Mouse (Mus musculus): ENCODE measurements around the gene Ift122. TPM values are rescaled to one million over a fixed set of nuclear protein-coding genes. Genes with fewer than 3 reads are reported as not detected.
A peak's percentile ranks its signal among the peaks of the same experiment; 100 is the strongest.

Gene Ift122
- 2.9 and 3.0 TPM in 2 replicates for polyA plus RNA-seq (2015; fragmentation: Nextera tagmentation; extraction: Ambion mirVana)

DNA sequence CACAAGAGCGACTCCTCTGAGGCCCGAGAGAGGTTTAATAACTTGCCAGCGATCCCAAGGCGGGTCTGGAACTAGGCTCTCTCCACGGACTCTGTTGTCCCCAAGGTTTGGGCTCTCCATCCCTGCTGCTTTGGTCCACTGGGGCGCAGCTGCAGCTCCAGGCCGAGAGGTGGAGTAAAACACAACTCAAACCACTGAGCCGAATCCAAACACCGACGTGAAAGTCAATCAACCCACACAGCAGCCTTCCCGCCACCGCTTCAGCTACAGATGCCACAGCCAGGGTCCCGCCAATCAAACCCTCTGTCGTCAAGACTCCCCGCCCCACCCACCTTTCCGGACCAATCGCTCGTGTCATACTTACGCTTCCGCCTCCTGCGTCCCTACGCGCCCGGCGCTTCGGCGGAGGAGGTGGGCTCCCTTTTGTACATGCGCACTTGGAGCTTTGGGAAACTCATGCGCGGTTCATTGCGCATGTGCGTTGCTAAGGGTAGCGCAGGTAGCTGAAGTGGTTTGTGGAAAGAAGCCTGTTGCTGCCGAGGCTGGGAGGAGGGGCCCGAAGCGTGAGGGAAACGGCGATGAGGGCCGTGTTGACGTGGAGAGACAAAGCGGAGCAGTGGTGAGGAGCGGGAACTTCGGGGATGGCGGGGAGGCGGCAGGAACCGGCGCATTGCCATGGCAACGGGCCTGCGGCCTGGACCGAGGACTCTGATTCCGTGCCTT is at the start of gene Ift122, which contains the start of gene Mbd4:
Gene Ift122, plus strand, starts transcription at position 380 of the 723 bp plus-strand sequence.
Gene Mbd4, minus strand, starts transcription at position 281 of the 723 bp plus-strand sequence.
- WGBS (ENCODE audit: insufficient replicate concordance), result under 1% methylated on average over 51 of the region's 51 CpGs
- peaks cover 22% of the 10 kb centered on the region for H3K36me3 ChIP-seq

GRCm38 (mm10) chr6:115803541-115804382 is 49.5 kb upstream of the Ift122 start:
- peak; percentile 47 for ATAC-seq (ENCODE audit: low read depth)
- H3K27ac ChIP-seq, result peak overlapping the region; percentile 61

More for the DNA sequence above, at the start of gene Ift122, which contains the start of gene Mbd4:
- DNase-seq (peak; percentile 99), ATAC-seq (ENCODE audit: low read depth) (peak; percentile 99)
- Histone ChIP-seq H3K27ac (peak within 1 kb of the TSS; percentile 93), H3K9me3 (replicated peaks) (no peaks in the 10 kb centered on the region), H3K27me3 (no peaks in the 10 kb centered on the region), H3K4me2 (peak within 1 kb of the TSS; percentile 77), H3K4me1 (replicated peaks) (peaks cover 32% of the 10 kb centered on the region), H3K4me3 (replicated peaks) (peak within 1 kb of the TSS; percentile 69), H3K9ac (peak within 1 kb of the TSS; percentile 75)

DNA sequence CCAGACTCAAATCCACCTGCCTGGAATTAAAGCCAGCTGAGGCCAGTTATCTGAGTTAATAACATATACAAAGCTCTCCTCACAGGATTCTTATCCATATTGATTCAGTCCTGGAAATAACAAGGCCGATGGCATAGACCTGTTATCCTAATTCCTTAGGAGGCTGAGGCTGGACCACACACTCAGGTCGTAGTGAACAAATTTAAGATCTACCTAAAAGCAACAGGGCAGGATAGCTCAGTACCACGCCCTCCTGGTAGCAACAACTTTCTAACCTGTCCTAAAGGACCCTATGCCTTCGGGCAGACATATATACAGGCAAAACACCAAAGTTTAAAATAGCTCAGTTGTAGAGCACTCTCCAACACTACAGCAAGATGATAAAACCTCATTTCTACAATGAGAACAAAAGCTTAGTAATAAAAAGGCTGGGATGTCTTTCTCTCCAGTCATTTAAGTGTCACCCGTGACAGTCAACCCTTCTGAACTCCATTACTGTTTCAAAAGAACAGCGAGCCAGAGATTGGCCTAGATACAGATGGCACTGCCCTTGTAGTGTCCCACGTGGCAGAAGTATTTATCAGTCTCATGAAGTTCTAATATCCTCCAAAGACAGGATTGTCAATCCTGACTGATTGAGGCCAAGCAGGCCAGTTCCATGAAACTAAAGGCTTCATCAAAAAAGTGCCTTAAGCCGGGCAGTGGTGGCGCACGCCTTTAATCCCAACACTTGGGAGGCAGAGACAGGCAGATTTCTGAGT is 48.7 kb upstream of the Ift122 start:
- no peaks in the 10 kb centered on the region for H3K9me3 ChIP-seq (replicated peaks)
- H3K9ac ChIP-seq, result no peak overlapping the region
- H3K36me3 ChIP-seq, result peaks cover 72% of the 10 kb centered on the region
- no peaks in the 10 kb centered on the region for H3K27me3 ChIP-seq
- H3K4me2 ChIP-seq, result no peak overlapping the region
- WGBS (ENCODE audit: insufficient replicate concordance), result 52% methylated on average over 10 of the region's 10 CpGs
- peaks cover 40% of the 10 kb centered on the region for H3K4me1 ChIP-seq (replicated peaks)
- H3K27ac ChIP-seq, result no peak overlapping the region; the same call in 1 of the 2 replicates
- H3K4me3 ChIP-seq (replicated peaks), result no peak overlapping the region
- DNase-seq, result no peak
- no peak for ATAC-seq (ENCODE audit: low read depth)

More at GRCm38 (mm10) chr6:115803541-115804382, 49.5 kb upstream of the Ift122 start:
- peaks cover 79% of the 10 kb centered on the region for H3K36me3 ChIP-seq
- WGBS (ENCODE audit: insufficient replicate concordance), result 46% methylated on average over 16 of the region's 16 CpGs
- DNase-seq, result peak; percentile 41
- no peaks in the 10 kb centered on the region for H3K27me3 ChIP-seq
- no peak overlapping the region for H3K4me3 ChIP-seq (replicated peaks)
- H3K9me3 ChIP-seq (replicated peaks), result no peaks in the 10 kb centered on the region
- peaks cover 35% of the 10 kb centered on the region for H3K4me1 ChIP-seq (replicated peaks)
- H3K4me2 ChIP-seq, result no peak overlapping the region
- H3K9ac ChIP-seq, result no peak overlapping the region

DNA sequence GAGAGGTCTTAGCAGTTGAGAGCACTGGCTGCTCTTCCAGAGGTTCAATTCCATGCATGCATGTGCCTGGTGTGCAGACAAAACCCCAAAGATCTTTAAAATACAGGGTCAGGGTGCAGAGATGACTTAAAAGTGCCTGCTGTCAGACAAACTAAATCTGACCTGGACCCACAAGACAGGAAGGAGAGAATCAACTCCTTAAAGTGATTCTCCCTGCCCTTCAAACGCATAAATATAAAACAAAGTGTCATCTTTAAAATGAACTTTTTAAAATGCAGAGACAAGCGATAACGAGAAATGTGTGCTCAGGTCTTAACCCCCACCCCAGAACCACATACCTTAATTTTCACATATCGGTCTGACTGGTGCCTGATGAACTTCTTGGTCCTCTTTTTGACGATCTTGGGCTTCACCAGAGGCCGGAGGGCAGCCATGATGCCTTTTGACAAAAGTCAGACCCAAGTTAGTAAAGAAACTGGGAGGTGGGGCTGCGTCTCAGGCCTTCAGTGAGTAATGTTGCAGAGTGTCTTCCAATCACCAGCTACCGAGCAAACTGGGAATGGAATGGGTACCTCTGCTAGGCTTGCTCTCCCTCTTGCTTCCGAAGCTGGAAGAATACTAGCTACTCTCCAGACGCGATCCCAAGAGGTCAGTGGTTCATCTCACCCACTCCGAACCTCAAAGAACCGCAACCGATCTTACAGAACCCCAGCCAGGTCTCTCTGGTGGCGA is 45.6 kb upstream of the Ift122 start:
- peak overlapping the region; percentile 87 for H3K4me3 ChIP-seq (replicated peaks)
- H3K4me2 ChIP-seq, result peak overlapping the region; percentile 91
- no peaks in the 10 kb centered on the region for H3K27me3 ChIP-seq
- no peaks in the 10 kb centered on the region for H3K9me3 ChIP-seq (replicated peaks)
- ATAC-seq (ENCODE audit: low read depth) (no peak), DNase-seq (no peak)
- peak overlapping the region; percentile 98 for H3K9ac ChIP-seq
- H3K4me1 ChIP-seq (replicated peaks), result peaks cover 40% of the 10 kb centered on the region
- H3K36me3 ChIP-seq, result peaks cover 48% of the 10 kb centered on the region
- WGBS (ENCODE audit: insufficient replicate concordance), result under 1% methylated on average over 15 of the region's 15 CpGs
- H3K27ac ChIP-seq, result peak overlapping the region; percentile 89

DNA sequence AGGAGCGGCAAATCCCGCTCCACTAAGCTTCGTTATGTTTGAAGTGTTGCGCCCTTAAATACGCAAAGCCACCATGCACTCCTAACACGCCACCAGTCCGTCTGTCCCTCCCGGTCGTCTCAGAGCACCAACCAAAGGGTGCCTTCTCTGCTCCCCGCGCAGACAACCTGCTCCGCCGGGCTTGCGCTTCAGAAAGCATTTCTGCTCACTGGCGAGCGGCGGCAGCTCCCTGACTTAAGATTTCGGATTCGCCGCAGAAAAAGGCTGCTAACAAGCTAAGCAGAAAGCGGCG is 45.1 kb upstream of the Ift122 start:
- no peak; the same call in 1 of the 2 replicates for ATAC-seq (ENCODE audit: low read depth)
- WGBS (ENCODE audit: insufficient replicate concordance), result under 1% methylated on average over 22 of the region's 22 CpGs
- Histone ChIP-seq H3K4me3 (replicated peaks) (peak overlapping the region; percentile 87), H3K9ac (peak overlapping the region; percentile 98), H3K36me3 (peaks cover 44% of the 10 kb centered on the region), H3K4me2 (peak overlapping the region; percentile 91), H3K9me3 (replicated peaks) (no peaks in the 10 kb centered on the region), H3K27me3 (no peaks in the 10 kb centered on the region), H3K4me1 (replicated peaks) (peaks cover 40% of the 10 kb centered on the region), H3K27ac (peak overlapping the region; percentile 89)
- DNase-seq, result peak; percentile 15

- Histone ChIP-seq H3K9me3 (replicated peaks) (no peaks in the 10 kb centered on the region), H3K27ac (peak within 1 kb of the TSS; percentile 89), H3K36me3 (peaks cover 39% of the 10 kb centered on the region), H3K9ac (peak within 1 kb of the TSS; percentile 98), H3K27me3 (no peaks in the 10 kb centered on the region), H3K4me1 (replicated peaks) (peaks cover 41% of the 10 kb centered on the region), H3K4me2 (peak within 1 kb of the TSS; percentile 91), H3K4me3 (replicated peaks) (peak within 1 kb of the TSS; percentile 87)
- ATAC-seq (ENCODE audit: low read depth) (peak; percentile 81), DNase-seq (peak; percentile 82)
- WGBS (ENCODE audit: insufficient replicate concordance), result under 1% methylated on average over 47 of the region's 47 CpGs
Measured at GRCm38 (mm10) chr6:115808488-115809231, 44.6 kb upstream of the Ift122 start, which contains the start of gene Rpl32. Gene Rpl32 (minus strand): TSS chr6:115808747.

DNA sequence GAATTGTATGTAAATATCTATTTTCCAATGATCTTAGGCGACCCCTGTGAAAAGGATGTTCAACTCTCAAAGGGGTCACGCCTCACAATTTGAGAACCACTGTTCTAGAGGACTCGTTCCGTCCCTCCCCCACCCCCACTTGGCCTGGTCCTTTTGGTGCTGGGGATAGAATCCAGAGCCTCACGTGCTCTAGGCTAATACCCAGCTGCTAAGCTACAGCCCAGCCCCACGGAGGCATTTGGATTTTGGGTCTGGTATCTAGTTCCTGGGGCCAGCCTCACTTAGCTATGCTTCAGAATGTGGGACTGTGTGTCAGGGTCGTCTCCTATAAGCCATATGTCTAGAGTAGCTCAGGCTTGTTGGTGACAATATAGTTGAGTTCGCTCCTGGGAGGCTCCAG is 41.7 kb upstream of the Ift122 start:
- no peak overlapping the region for H3K4me3 ChIP-seq (replicated peaks)
- no peak overlapping the region; the same call in 1 of the 2 replicates for H3K27ac ChIP-seq
- H3K9me3 ChIP-seq (replicated peaks), result no peaks in the 10 kb centered on the region
- ATAC-seq (ENCODE audit: low read depth), result no peak
- H3K27me3 ChIP-seq, result no peaks in the 10 kb centered on the region
- H3K4me2 ChIP-seq, result no peak overlapping the region
- 72% methylated on average over 8 of the region's 8 CpGs for WGBS (ENCODE audit: insufficient replicate concordance)
- no peak overlapping the region for H3K9ac ChIP-seq
- DNase-seq, result no peak
- peaks cover 10% of the 10 kb centered on the region for H3K36me3 ChIP-seq
- H3K4me1 ChIP-seq (replicated peaks), result peaks cover 29% of the 10 kb centered on the region

GRCm38 (mm10) chr6:115814104-115814503 is 39.2 kb upstream of the Ift122 start:
- H3K36me3 ChIP-seq, result no peaks in the 10 kb centered on the region
- H3K4me1 ChIP-seq (replicated peaks), result peaks cover 18% of the 10 kb centered on the region
- H3K9me3 ChIP-seq (replicated peaks), result no peaks in the 10 kb centered on the region
- peak overlapping the region; percentile 35 for H3K27ac ChIP-seq
- no peaks in the 10 kb centered on the region for H3K27me3 ChIP-seq
- WGBS (ENCODE audit: insufficient replicate concordance), result 13% methylated on average over 4 of the region's 4 CpGs
- H3K4me2 ChIP-seq, result peak overlapping the region; percentile 25; the same call in 1 of the 2 replicates
- H3K9ac ChIP-seq, result peak overlapping the region; percentile 43; the same call in 1 of the 2 replicates
- ATAC-seq (ENCODE audit: low read depth) (peak; percentile 74), DNase-seq (peak; percentile 54)
- no peak overlapping the region for H3K4me3 ChIP-seq (replicated peaks)

- H3K27me3 ChIP-seq, result no peaks in the 10 kb centered on the region
- DNase-seq (no peak), ATAC-seq (ENCODE audit: low read depth) (no peak)
- H3K27ac ChIP-seq, result no peak overlapping the region
- WGBS (ENCODE audit: insufficient replicate concordance), result 60% methylated on average over 4 of the region's 4 CpGs
- no peaks in the 10 kb centered on the region for H3K9me3 ChIP-seq (replicated peaks)
- no peaks in the 10 kb centered on the region for H3K36me3 ChIP-seq
- H3K4me2 ChIP-seq, result no peak overlapping the region
- H3K4me3 ChIP-seq (replicated peaks), result no peak overlapping the region
- peaks cover 22% of the 10 kb centered on the region for H3K4me1 ChIP-seq (replicated peaks)
- no peak overlapping the region for H3K9ac ChIP-seq
Measured at GRCm38 (mm10) chr6:115815041-115815440, 38.2 kb upstream of the Ift122 start.

DNA sequence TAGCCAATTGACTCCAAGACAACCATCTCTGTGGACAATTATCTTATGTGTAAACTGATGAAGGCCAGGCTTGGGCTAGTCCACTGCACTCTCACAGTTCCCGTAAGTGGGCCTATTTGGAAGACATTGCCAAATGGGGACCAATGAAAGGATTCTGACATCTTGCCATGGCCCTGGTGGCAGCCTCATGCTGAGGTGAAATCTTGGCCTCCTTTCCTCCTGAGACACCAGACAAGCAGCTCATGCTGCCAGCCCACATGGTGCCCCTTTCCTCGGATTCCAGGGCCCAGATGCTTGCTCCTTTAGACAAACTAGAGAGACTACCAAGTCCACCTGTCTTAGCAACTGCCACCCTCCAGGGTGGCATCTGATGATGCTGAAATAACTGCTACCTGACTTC is 35.1 kb upstream of the Ift122 start:
- H3K9ac ChIP-seq, result no peak overlapping the region
- peaks cover 50% of the 10 kb centered on the region for H3K4me1 ChIP-seq (replicated peaks)
- H3K27me3 ChIP-seq, result no peaks in the 10 kb centered on the region
- no peaks in the 10 kb centered on the region for H3K9me3 ChIP-seq (replicated peaks)
- no peak overlapping the region for H3K4me2 ChIP-seq
- WGBS (ENCODE audit: insufficient replicate concordance), result 74% methylated on average over 2 of the region's 2 CpGs
- DNase-seq, result no peak
- no peaks in the 10 kb centered on the region for H3K36me3 ChIP-seq
- H3K4me3 ChIP-seq (replicated peaks), result no peak overlapping the region
- H3K27ac ChIP-seq, result no peak overlapping the region
- no peak for ATAC-seq (ENCODE audit: low read depth)

Measured in liver, embryonic 13.5 days (tissue).